Mouse (Mus musculus): Measurements from ENCODE around the gene Tti1. TPM values are rescaled to one million over a fixed set of nuclear protein-coding genes. Genes with fewer than 3 reads are reported as not detected.

Gene Tti1
- polyA plus RNA-seq, 1 experiment from 2014 or later, result 22.2 TPM

GRCm38 (mm10) chr2:157989946-157990345, 38.3 kb downstream of the Tti1 start:
- H3K27me3 ChIP-seq, result no peaks in the 10 kb centered on the region
- no peak overlapping the region for H3K4me2 ChIP-seq (replicated peaks)
- no peak overlapping the region for H3K27ac ChIP-seq
- no peak overlapping the region for H3K4me3 ChIP-seq (replicated peaks)
- 98% methylated on average over 2 of the region's 2 CpGs for WGBS
- H3K4me1 ChIP-seq (replicated peaks), result peaks cover 38% of the 10 kb centered on the region
- H3K9ac ChIP-seq (replicated peaks), result no peak overlapping the region
- peaks cover 23% of the 10 kb centered on the region for H3K36me3 ChIP-seq
- no peaks in the 10 kb centered on the region for H3K9me3 ChIP-seq
- no peak for ATAC-seq

- Histone ChIP-seq H3K36me3 (peaks cover 18% of the 10 kb centered on the region), H3K4me2 (replicated peaks) (no peak overlapping the region), H3K4me3 (replicated peaks) (no peak overlapping the region), H3K4me1 (replicated peaks) (peaks cover 38% of the 10 kb centered on the region), H3K9ac (replicated peaks) (0 out of 2 replicates have a peak overlapping the region, but pooled peaks have one; percentile 21), H3K27me3 (no peaks in the 10 kb centered on the region), H3K27ac (peak overlapping the region; percentile 30), H3K9me3 (no peaks in the 10 kb centered on the region)
- 58% methylated on average over 7 of the region's 7 CpGs for WGBS
- peak; percentile 53; the same call in 1 of the 2 replicates for ATAC-seq
These were observed 39.6 kb downstream of the Tti1 start for GRCm38 (mm10) chr2:157988416-157989190.

GRCm38 (mm10) chr2:157986235-157986634, 42.0 kb downstream of the Tti1 start:
- Histone ChIP-seq H3K9me3 (no peaks in the 10 kb centered on the region), H3K4me3 (replicated peaks) (no peak overlapping the region), H3K9ac (replicated peaks) (no peak overlapping the region), H3K36me3 (peaks cover 10% of the 10 kb centered on the region; the same call in 1 of the 2 replicates), H3K4me1 (replicated peaks) (peaks cover 38% of the 10 kb centered on the region), H3K27ac (peak overlapping the region; percentile 22; the same call in 1 of the 2 replicates), H3K27me3 (no peaks in the 10 kb centered on the region), H3K4me2 (replicated peaks) (no peak overlapping the region)
- ATAC-seq, result no peak
- 76% methylated on average over 6 of the region's 6 CpGs for WGBS

GRCm38 (mm10) chr2:157985611-157986010, 42.6 kb downstream of the Tti1 start:
- 94% methylated on average over 4 of the region's 4 CpGs for WGBS
- peak overlapping the region; percentile 37 for H3K27ac ChIP-seq
- no peaks in the 10 kb centered on the region for H3K9me3 ChIP-seq
- H3K36me3 ChIP-seq, result peaks cover 11% of the 10 kb centered on the region; the same call in 1 of the 2 replicates
- no peak overlapping the region for H3K9ac ChIP-seq (replicated peaks)
- no peak overlapping the region for H3K4me2 ChIP-seq (replicated peaks)
- ATAC-seq, result no peak
- no peaks in the 10 kb centered on the region for H3K27me3 ChIP-seq
- H3K4me3 ChIP-seq (replicated peaks), result no peak overlapping the region
- H3K4me1 ChIP-seq (replicated peaks), result peaks cover 38% of the 10 kb centered on the region

- Histone ChIP-seq H3K4me2 (replicated peaks) (no peak overlapping the region), H3K9ac (replicated peaks) (no peak overlapping the region), H3K4me1 (replicated peaks) (peaks cover 22% of the 10 kb centered on the region), H3K36me3 (peaks cover 11% of the 10 kb centered on the region; the same call in 1 of the 2 replicates), H3K9me3 (no peaks in the 10 kb centered on the region), H3K27ac (no peak overlapping the region), H3K4me3 (replicated peaks) (no peak overlapping the region), H3K27me3 (no peaks in the 10 kb centered on the region)
- 91% methylated on average over 4 of the region's 4 CpGs for WGBS
- ATAC-seq, result no peak
These were observed 45.0 kb downstream of the Tti1 start for GRCm38 (mm10) chr2:157983276-157983675.

GRCm38 (mm10) chr2:157982727-157983126, 45.5 kb downstream of the Tti1 start:
- Histone ChIP-seq H3K9ac (replicated peaks) (no peak overlapping the region), H3K4me3 (replicated peaks) (no peak overlapping the region), H3K27me3 (no peaks in the 10 kb centered on the region), H3K36me3 (peaks cover 11% of the 10 kb centered on the region; the same call in 1 of the 2 replicates), H3K4me1 (replicated peaks) (peaks cover 16% of the 10 kb centered on the region), H3K4me2 (replicated peaks) (no peak overlapping the region), H3K27ac (no peak overlapping the region), H3K9me3 (no peaks in the 10 kb centered on the region)
- 89% methylated on average over 3 of the region's 3 CpGs for WGBS
- no peak for ATAC-seq

- Histone ChIP-seq H3K4me3 (replicated peaks) (no peak overlapping the region), H3K9me3 (no peaks in the 10 kb centered on the region), H3K36me3 (peaks cover 11% of the 10 kb centered on the region; the same call in 1 of the 2 replicates), H3K4me2 (replicated peaks) (no peak overlapping the region), H3K9ac (replicated peaks) (no peak overlapping the region), H3K4me1 (replicated peaks) (peaks cover 21% of the 10 kb centered on the region), H3K27me3 (no peaks in the 10 kb centered on the region), H3K27ac (no peak overlapping the region)
- WGBS, result 56% methylated on average over 5 of the region's 5 CpGs
- no peak for ATAC-seq
These were observed 49.0 kb downstream of the Tti1 start for GRCm38 (mm10) chr2:157979241-157979640.

- WGBS, result 12% methylated on average over 7 of the region's 7 CpGs
- no peak overlapping the region for H3K4me3 ChIP-seq (replicated peaks)
These were observed 52.6 kb downstream of the Tti1 start for GRCm38 (mm10) chr2:157975595-157975994.

GRCm38 (mm10) chr2:157974604-157975501, 53.4 kb downstream of the Tti1 start:
- Histone ChIP-seq H3K27me3 (no peaks in the 10 kb centered on the region), H3K4me2 (replicated peaks) (peak overlapping the region; percentile 48), H3K4me1 (replicated peaks) (peaks cover 28% of the 10 kb centered on the region), H3K9me3 (no peaks in the 10 kb centered on the region), H3K27ac (peak overlapping the region; percentile 80), H3K4me3 (replicated peaks) (peak overlapping the region; percentile 19), H3K36me3 (no peaks in the 10 kb centered on the region), H3K9ac (replicated peaks) (peak overlapping the region; percentile 44)
- WGBS, result 2% methylated on average over 23 of the region's 23 CpGs
- peak; percentile 82 for ATAC-seq

More at GRCm38 (mm10) chr2:157975595-157975994, 52.6 kb downstream of the Tti1 start:
- H3K9me3 ChIP-seq, result no peaks in the 10 kb centered on the region
- H3K4me1 ChIP-seq (replicated peaks), result peaks cover 22% of the 10 kb centered on the region
- peak overlapping the region; percentile 44 for H3K9ac ChIP-seq (replicated peaks)
- H3K4me2 ChIP-seq (replicated peaks), result peak overlapping the region; percentile 48
- peak overlapping the region; percentile 80 for H3K27ac ChIP-seq
- no peaks in the 10 kb centered on the region for H3K27me3 ChIP-seq
- ATAC-seq, result no peak
- no peaks in the 10 kb centered on the region for H3K36me3 ChIP-seq

- WGBS, result 5% methylated on average over 3 of the region's 3 CpGs
These were observed 57.6 kb downstream of the Tti1 start for GRCm38 (mm10) chr2:157970669-157971068.

GRCm38 (mm10) chr2:157970124-157970523, 58.1 kb downstream of the Tti1 start:
- Histone ChIP-seq H3K4me2 (replicated peaks) (no peak overlapping the region), H3K4me1 (replicated peaks) (peaks cover 16% of the 10 kb centered on the region), H3K36me3 (no peaks in the 10 kb centered on the region), H3K27ac (no peak overlapping the region), H3K9ac (replicated peaks) (no peak overlapping the region), H3K9me3 (no peaks in the 10 kb centered on the region), H3K4me3 (replicated peaks) (no peak overlapping the region), H3K27me3 (no peaks in the 10 kb centered on the region)
- WGBS, result 45% methylated on average over 6 of the region's 6 CpGs
- ATAC-seq, result no peak

More at GRCm38 (mm10) chr2:157970669-157971068, 57.6 kb downstream of the Tti1 start:
- no peak overlapping the region for H3K9ac ChIP-seq (replicated peaks)
- H3K27ac ChIP-seq, result no peak overlapping the region; the same call in 1 of the 2 replicates
- H3K27me3 ChIP-seq, result no peaks in the 10 kb centered on the region
- H3K9me3 ChIP-seq, result no peaks in the 10 kb centered on the region
- ATAC-seq, result no peak
- H3K4me2 ChIP-seq (replicated peaks), result no peak overlapping the region
- H3K36me3 ChIP-seq, result no peaks in the 10 kb centered on the region
- peaks cover 21% of the 10 kb centered on the region for H3K4me1 ChIP-seq (replicated peaks)
- no peak overlapping the region for H3K4me3 ChIP-seq (replicated peaks)

GRCm38 (mm10) chr2:157967856-157968255, 60.4 kb downstream of the Tti1 start:
- no peak overlapping the region for H3K9ac ChIP-seq (replicated peaks)
- no peak overlapping the region for H3K4me2 ChIP-seq (replicated peaks)
- no peak for ATAC-seq
- H3K4me1 ChIP-seq (replicated peaks), result peaks cover 5% of the 10 kb centered on the region
- H3K9me3 ChIP-seq, result no peaks in the 10 kb centered on the region
- H3K36me3 ChIP-seq, result no peaks in the 10 kb centered on the region
- H3K4me3 ChIP-seq (replicated peaks), result no peak overlapping the region
- 26% methylated on average over 3 of the region's 3 CpGs for WGBS
- H3K27me3 ChIP-seq, result no peaks in the 10 kb centered on the region
- H3K27ac ChIP-seq, result no peak overlapping the region
